Mouse (Mus musculus): Measurements from ENCODE around the gene Cd300ld3. TPM values are rescaled to one million over a fixed set of nuclear protein-coding genes. Genes with fewer than 3 reads are reported as not detected.
"Not testable (repeated sequence)": the region's sequence is repeated elsewhere in the genome, so short reads cannot be mapped to it uniquely, and the experiment has no call there.

Gene Cd300ld3
- total RNA-seq, 1 experiment from 2014 or later: 58.7 TPM

- no peak for ATAC-seq (ENCODE audit: extremely low read depth, insufficient number of reproducible peaks, low FRiP score, poor library complexity, severe bottlenecking)
Observed at GRCm38 (mm10) chr11:115059797-115060196, 11.6 kb upstream of the Cd300ld3 start.

DNA sequence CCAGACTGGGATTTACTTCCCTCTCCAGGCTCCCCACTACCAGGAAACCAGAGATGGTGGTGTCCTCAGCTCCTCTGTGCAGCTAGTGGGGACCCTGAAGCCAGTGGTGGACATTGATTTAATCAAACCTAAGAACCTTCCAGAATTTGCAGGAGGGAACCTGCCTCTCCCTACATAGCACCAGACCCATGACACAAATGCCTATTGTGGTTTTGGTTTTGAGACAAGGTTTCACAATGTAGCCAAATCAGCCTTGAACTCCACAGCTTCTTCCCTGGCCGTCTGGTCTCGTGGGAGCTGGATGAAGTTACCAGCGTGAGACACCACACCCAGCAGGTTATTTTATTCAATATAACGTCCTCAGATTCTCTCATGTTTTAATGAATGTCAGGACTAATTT, 10.5 kb upstream of the Cd300ld3 start:
- no peak for ATAC-seq (ENCODE audit: extremely low read depth, insufficient number of reproducible peaks, low FRiP score, poor library complexity, severe bottlenecking)

DNA sequence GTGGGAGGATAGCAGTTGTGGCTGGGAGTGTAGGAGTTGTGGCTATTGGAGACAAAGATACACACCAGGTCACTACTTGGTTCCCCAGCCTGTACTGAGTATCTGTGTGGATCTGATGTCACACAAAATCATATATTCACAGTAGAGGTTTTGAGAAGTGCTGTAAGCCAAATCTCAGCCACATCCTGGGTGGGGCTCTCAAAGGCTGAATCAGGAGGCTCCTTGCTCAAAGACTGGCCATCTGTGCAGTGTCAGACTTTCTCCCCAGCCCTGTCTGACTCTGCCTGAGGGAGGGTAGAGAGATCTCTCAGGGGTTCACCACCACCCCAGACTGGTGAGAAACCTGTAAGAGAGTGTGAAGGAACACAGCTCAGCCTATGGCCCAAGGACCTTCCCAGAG, 6.3 kb upstream of the Cd300ld3 start:
- no peak for ATAC-seq (ENCODE audit: extremely low read depth, insufficient number of reproducible peaks, low FRiP score, poor library complexity, severe bottlenecking)

DNA sequence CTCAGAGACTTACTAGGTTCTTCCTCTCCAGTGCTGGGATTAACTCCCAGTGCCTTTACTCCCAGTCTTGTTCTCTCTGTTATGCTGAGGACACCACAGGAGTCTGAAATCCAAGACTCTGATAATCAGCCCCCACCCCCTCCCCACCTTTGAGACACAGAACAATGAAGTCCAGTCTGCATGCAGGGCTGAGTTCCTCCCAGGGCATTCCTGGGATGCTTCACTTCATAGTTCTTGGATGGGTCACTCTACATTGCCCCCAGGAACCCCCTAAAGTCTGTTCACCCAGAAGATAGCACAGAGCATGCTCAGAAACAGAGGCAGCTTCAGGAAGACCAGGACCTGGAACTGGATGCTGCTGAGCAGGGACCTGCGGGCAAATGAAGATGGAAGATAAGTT, 4.8 kb upstream of the Cd300ld3 start:
- no peak for ATAC-seq (ENCODE audit: extremely low read depth, insufficient number of reproducible peaks, low FRiP score, poor library complexity, severe bottlenecking)

- ATAC-seq (ENCODE audit: extremely low read depth, insufficient number of reproducible peaks, low FRiP score, poor library complexity, severe bottlenecking): no peak
Observed at GRCm38 (mm10) chr11:115052206-115052605, 4.0 kb upstream of the Cd300ld3 start.

GRCm38 (mm10) chr11:115049282-115049895, 1.2 kb upstream of the Cd300ld3 start:
- 0 out of 2 replicates have a peak, but pooled peaks have one; percentile 24 for ATAC-seq (ENCODE audit: extremely low read depth, insufficient number of reproducible peaks, low FRiP score, poor library complexity, severe bottlenecking)

DNA sequence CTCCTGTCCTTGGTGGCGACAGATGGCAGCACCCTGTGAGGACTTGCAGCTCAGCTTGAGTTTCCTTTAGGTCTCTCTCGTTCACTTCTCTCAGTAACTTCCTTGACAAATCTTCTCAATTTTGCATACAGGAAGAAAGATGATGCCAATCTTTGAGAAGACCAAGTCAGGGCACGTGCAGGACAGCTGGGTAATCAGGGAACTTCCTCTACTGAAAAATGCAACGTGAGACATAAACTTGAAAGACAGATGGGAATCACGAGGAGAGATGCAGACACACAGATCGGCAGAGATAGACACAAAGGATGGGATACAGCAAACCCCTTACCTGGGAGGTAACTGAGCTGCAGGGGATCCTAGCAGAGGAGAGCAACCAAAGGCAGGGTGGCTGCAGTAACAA, 10.5 kb downstream of the Cd300ld3 start, which contains the start of gene Cd300ld5:
Cd300ld5 (minus strand) TSS at position 101 of the 400 bp plus-strand sequence.
- ATAC-seq (ENCODE audit: extremely low read depth, insufficient number of reproducible peaks, low FRiP score, poor library complexity, severe bottlenecking): not testable (repeated sequence)

DNA sequence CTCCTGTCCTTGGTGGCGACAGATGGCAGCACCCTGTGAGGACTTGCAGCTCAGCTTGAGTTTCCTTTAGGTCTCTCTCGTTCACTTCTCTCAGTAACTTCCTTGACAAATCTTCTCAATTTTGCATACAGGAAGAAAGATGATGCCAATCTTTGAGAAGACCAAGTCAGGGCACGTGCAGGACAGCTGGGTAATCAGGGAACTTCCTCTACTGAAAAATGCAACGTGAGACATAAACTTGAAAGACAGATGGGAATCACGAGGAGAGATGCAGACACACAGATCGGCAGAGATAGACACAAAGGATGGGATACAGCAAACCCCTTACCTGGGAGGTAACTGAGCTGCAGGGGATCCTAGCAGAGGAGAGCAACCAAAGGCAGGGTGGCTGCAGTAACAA, 21.3 kb downstream of the Cd300ld3 start, which contains the start of gene Cd300ld4:
Cd300ld4 (minus strand) TSS at position 101 of the 400 bp plus-strand sequence.
- not testable (repeated sequence) for ATAC-seq (ENCODE audit: extremely low read depth, insufficient number of reproducible peaks, low FRiP score, poor library complexity, severe bottlenecking)

GRCm38 (mm10) chr11:115016093-115016492, 32.1 kb downstream of the Cd300ld3 start, which contains the start of gene Cd300ld2:
Gene Cd300ld2 (minus strand): TSS chr11:115016193.
- not testable (repeated sequence) for ATAC-seq (ENCODE audit: extremely low read depth, insufficient number of reproducible peaks, low FRiP score, poor library complexity, severe bottlenecking)

GRCm38 (mm10) chr11:115004070-115004469, 44.1 kb downstream of the Cd300ld3 start:
- ATAC-seq (ENCODE audit: extremely low read depth, insufficient number of reproducible peaks, low FRiP score, poor library complexity, severe bottlenecking): peak; percentile 82

DNA sequence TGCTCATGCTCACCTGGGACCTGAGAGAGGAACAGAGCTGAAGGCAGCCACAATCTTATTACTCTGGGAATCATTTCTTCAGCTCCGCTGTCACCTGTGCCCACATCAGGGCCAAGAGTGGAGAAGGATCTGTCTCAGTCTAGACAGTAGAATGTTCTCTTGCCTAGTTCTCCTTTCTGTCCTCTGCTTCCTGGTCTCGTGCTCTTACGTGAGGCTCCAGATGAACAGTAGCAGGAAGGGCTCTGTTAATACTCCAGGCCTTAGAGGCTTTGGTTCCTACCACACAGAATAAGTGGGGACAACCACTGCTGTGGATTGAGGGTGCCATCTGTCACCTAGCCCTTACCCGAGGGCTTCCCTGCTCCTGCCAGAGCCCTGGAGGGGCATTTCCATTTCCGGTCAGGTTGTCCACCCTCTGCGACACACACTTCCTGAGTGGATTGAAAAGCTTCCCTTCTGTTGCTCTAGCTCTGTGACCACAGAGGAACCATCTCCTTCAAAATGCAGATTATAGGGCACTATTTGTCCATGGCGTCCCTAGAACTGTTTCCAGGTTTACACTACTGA, 46.7 kb downstream of the Cd300ld3 start, which contains the start of gene Cd300c2:
Cd300c2 (minus strand) TSS at position 407 of the 567 bp plus-strand sequence.
- ATAC-seq (ENCODE audit: extremely low read depth, insufficient number of reproducible peaks, low FRiP score, poor library complexity, severe bottlenecking): peak; percentile 15; the same call in 1 of the 2 replicates

Other genes with a start within 250 kb of the Cd300ld3 start
- not detected in 2 replicates for gene Gpr142, start 249.5 kb downstream of the Cd300ld3 start, total RNA-seq (2017)
- 0.37 and 1.0 TPM in 2 replicates for gene Gprc5c, start 197.3 kb downstream of the Cd300ld3 start, total RNA-seq (2017)
- 100 and 105 TPM in 2 replicates for gene Cd300a, start 158.4 kb downstream of the Cd300ld3 start, total RNA-seq (2017)
- 222 and 223 TPM in 2 replicates for gene Cd300lb, start 114.0 kb downstream of the Cd300ld3 start, total RNA-seq (2017)
- gene Cd300c, start 79.3 kb downstream of the Cd300ld3 start, total RNA-seq (2017): not detected in 2 replicates
- 339 and 374 TPM in 2 replicates for gene Cd300ld, start 58.5 kb downstream of the Cd300ld3 start, total RNA-seq (2017)
- 72.4 and 72.5 TPM in 2 replicates for gene Cd300c2, start 46.5 kb downstream of the Cd300ld3 start, total RNA-seq (2017)
- gene Cd300ld2, start 32.2 kb downstream of the Cd300ld3 start, total RNA-seq (2017): not detected in 2 replicates
- not detected in 2 replicates for gene Cd300ld4, start 21.4 kb downstream of the Cd300ld3 start, total RNA-seq (2017)
- gene Cd300ld5, start 10.6 kb downstream of the Cd300ld3 start, total RNA-seq (2017): not detected in 2 replicates
- gene Cd300e, start 13.8 kb upstream of the Cd300ld3 start, total RNA-seq (2017): 0.98 and 1.6 TPM in 2 replicates
- gene Rab37, start 43.0 kb upstream of the Cd300ld3 start, total RNA-seq (2017): 9.7 and 13.5 TPM in 2 replicates
- 369 and 393 TPM in 2 replicates for gene Cd300lf, start 85.6 kb upstream of the Cd300ld3 start, total RNA-seq (2017)
- 115 and 118 TPM in 2 replicates for gene Slc9a3r1, start 114.9 kb upstream of the Cd300ld3 start, total RNA-seq (2017)
- 9.3 and 19.8 TPM in 2 replicates for gene Tmem104, start 139.1 kb upstream of the Cd300ld3 start, total RNA-seq (2017)
- 50.6 and 63.4 TPM in 2 replicates for gene Nat9, start 139.4 kb upstream of the Cd300ld3 start, total RNA-seq (2017)
- 0.23 TPM in 1 of 2 replicates, not detected in the other for gene Grin2c, start 218.8 kb upstream of the Cd300ld3 start, total RNA-seq (2017)
- gene Fdxr, start 228.6 kb upstream of the Cd300ld3 start, total RNA-seq (2017): 12.2 and 13.0 TPM in 2 replicates
- 0.12 and 0.25 TPM in 2 replicates for gene Fads6, start 249.3 kb upstream of the Cd300ld3 start, total RNA-seq (2017)

All from neutrophil, adult 5-6 weeks (primary cell).